Mouse (Mus musculus) CD4-positive helper T cell, adult 2 months (primary cell): ENCODE measurements around the gene Drg2.

Experiments used
- DNase-seq: peaks from one replicate; pipeline ENCODE4 v3.0.0-alpha.2; 2012; ENCODE audit warnings: low read depth, missing footprints, low spot score

Gene Drg2

DNA sequence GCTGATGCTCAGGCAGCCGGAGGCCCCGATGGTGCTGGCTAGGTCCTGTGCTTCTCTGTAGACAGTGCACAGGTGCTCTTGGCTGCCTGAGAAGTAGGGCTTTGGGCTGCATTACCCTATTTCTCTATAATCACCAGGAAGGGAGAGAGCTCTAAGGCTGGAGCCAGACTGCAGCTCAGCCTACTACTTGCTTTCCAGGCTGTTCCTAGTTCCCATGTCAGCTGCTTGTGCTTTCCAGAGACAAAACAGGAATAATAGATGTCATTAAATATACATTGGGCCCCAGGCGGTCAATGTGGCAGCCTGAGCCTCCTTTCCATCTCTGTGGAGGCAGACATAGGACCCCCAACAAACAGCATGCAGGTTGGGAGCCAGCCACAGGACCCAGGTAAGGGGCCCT, 14.6 kb downstream of the Drg2 start, which contains the start of gene Myo15:
TSS of gene Myo15 (plus strand) at position 301 of the 400 bp plus-strand sequence.
- no peak for DNase-seq

DNA sequence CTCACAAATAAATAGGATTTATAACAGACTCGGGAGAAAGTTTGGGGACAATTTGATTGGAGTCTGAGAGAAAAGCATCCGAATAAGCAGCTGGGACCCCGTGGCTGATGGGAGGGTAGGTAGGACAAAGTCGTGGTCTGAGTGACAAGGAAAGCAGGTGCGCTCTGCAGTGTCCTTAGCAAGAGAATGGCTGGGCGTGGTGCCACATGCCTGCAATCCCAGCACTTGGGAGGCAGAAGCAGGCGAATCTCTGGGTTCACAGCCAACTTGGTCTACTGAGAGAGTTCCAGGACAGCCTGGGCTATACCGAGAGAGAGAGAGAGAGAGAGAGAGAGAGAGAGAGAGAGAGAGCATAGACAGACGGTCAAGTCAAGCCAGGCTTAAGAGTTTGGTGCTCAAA, 16.4 kb downstream of the Drg2 start:
- DNase-seq: no peak

DNA sequence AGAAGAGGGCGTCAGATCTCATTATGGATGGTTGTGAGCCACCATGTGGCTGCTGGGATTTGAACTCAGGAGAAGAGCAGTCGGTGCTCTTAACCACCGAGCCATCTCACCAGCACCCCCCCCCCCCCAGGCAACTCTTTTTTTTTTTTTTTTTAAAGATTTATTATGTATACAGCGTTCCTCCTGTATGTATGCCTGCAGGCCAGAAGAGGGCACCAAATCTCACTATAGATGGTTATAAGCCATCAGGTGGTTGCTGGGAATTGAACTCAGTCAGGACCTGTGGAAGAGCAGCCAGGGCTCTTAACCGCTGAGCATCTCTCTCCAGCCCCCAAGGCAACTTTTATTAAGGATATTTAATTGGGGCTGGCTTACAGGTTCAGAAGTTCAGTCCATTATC, 20.1 kb downstream of the Drg2 start:
- no peak for DNase-seq

DNA sequence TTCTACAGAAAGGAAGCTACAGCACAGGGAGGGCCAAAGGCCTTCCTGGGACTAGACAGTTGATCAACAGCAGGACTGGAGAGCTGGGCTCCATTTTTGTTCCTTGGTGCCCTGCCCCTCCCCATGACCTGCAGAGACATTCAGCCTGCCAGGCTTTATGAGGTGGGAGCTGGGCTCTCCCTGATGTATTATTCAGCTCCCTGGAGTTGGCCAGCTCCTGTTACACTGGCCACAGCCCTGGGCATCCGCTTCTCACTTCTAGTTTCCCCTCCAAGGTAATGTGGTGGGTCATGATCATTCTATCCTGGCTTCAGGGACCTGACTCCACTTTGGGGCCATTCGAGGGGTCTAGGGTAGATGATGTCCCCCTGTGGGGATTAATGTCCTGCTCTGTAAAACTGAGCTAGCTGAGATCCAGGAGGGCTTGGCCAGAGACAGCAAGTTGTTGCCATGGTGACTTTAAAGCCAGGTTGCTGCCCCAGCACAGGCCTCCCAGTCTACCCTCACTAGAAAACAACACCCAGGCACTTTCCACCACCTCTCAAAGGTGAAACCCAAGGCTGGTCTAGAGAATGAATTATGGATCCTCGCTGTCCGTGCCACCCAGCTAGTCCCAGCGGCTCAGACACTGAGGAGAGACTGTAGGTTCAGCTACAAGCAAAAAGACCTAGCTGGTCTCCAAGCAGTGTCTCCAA, 21.4 kb downstream of the Drg2 start:
- no peak for DNase-seq

DNA sequence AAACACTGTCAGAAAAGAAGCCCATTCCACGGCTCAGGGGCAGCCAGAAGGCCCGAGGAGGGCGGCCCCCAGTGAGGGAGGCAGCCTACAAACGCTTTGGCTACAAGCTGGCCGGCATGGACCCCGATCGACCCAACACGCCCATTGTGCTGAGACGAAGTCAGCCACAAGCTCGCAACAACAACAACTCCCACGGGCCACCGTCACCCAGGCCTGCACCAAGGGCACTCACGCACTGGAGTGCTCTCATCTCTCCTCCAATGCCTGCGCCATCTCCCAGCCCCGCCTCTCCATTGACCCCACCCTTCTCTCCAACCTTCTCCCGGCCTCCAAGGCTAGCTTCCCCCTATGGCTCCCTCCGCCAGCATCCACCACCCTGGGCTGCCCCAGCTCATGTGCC, 23.7 kb downstream of the Drg2 start:
- no peak for DNase-seq

DNA sequence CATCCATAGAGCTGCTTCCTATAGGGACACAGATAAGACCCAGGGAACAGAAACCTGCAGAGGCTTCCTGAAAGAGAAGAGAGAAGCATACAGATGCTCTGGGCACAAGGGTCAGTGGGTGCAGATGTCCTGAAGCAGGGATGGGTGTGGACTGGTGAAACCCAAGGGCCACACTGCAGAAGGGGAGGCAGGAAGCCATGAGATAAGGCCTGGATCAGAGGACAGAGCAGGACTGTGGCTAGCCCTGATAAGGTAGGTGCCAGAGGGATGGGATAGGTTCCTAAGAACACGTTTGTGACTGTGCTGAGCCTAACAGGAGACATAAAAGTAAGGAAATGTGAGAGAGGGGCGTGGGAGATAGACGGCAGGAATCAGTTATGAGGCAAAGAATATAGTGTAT, 31.9 kb downstream of the Drg2 start:
- DNase-seq: no peak

DNA sequence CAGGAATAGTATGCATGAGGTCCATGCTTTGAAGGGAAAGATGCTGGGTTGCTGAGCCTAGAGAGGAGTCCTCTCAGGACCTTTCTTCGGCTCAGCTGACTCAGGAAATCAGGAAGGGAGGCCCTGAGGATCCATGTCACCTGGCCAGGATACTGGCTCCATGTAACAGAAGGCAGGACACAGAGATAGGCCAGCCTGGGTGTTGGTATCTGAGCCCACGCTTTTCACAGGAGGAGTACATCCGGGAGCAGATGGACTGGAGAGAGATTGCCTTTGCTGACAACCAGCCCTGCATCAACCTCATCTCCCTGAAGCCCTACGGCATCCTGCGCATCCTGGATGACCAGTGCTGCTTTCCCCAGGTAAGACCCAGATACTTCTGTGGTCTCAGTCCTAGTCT, 38.3 kb downstream of the Drg2 start:
- DNase-seq: no peak

DNA sequence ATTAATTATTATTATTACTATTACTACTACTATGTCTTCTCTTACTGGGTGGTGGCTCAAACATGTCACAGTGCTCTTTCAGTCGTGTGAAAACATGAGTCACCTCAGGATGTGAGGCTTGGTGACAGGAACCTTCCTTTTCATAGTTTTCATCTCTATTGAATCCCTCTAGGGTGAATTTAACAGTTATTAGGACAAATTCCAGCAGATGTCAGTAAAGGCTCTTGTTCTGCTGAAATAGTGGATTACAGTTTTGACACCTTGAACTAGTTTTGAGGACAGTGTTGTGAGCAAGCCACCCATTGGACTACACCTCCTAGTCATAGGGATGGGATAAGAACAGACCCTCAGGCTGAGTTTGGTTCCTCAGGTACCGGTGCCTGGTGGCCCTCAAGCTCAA, 41.3 kb downstream of the Drg2 start:
- DNase-seq: no peak

DNA sequence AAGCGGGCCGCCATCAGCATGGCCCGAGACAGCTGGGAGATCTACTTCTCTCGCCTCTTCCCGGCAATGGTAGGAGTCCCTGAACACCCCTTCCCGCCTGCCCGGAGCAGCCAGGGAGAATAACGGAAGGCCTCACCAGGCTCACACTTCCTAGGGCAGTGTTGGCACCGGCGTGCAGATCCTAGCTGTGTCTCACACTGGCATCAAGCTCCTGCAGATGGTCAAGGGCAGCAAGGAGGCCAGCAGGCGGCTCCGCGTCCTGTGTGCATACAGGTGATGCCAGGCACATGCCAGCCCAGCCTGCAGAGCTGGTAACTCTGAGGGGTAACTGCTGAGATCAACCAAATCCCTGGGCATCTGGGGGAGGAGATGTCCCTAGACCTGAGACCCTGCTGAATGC, 52.9 kb downstream of the Drg2 start:
- DNase-seq: no peak

DNA sequence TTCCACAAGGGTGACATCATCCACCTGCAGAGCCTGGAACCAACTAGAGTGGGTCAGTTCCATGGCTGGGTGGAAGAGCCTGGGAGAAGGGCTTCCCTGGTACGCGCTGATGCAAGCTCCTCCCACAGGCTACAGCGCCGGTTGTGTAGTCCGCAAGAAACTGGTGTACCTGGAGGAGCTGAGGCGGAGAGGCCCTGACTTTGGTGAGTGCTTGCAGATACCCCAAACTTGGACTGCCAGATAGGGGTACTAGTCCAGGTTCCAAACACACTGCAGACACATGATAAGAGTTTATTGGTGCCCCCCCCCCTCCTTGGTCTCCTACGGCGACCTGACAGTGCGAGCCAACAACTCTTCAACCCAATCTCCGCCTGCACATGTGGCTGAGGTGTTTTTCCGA, 54.6 kb downstream of the Drg2 start:
- DNase-seq: no peak

DNA sequence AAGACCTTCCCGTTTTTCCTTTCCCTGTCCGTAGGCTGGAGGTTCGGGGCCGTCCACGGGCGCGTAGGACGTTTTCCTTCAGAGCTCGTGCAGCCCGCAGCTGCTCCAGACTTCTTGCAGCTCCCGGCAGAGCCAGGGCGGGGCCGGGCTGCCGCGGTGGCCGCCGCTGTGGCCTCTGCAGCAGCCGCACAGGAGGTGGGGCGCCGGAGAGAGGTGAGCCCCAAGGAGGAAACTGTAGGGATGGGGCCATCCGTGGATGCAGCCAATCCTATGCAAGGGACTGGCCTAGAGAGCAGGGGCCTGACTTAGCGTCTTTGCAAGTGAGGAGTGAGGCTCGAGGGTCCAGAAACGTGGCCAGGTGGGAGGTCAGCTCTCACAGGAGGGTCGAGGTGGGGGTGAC, 55.1 kb downstream of the Drg2 start:
- no peak for DNase-seq

DNA sequence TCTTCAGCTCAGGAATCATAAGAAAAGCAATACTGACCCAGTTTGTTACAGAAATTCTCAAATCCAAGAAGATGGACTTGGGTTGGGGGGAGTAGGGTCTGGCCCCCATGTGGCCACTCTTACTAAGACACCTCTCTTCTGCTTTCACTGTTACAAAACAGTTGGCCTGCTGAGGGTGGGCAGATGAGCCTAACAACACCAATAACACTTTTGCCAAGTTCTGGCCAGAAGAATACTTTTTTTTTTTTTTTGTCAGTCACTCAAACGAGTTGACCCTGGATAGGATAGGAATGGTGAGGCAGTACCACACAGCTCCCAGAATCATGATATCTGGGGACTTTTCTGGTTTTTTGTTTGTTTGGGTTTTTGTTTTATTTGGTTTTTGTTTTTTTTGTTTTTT, 57.5 kb downstream of the Drg2 start:
- DNase-seq: no peak

DNA sequence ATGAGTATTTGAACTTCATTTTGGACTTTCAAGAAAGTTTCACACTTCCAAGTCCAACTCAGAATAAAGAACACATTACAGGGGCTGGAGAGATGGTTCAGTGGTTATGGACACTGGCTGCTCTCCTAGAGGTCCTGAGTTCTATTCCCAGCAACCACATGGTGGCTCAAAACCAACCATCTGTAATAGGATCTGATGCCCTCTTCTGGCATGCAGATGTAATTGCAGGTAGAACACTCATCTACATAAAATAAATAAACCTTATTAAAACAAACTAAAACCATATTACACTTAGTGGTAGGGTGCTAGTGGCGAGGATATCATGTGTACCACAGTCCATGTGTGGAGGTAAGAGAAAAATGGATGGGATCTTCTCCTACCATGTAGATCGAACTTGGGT, 58.1 kb downstream of the Drg2 start:
- no peak for DNase-seq

DNA sequence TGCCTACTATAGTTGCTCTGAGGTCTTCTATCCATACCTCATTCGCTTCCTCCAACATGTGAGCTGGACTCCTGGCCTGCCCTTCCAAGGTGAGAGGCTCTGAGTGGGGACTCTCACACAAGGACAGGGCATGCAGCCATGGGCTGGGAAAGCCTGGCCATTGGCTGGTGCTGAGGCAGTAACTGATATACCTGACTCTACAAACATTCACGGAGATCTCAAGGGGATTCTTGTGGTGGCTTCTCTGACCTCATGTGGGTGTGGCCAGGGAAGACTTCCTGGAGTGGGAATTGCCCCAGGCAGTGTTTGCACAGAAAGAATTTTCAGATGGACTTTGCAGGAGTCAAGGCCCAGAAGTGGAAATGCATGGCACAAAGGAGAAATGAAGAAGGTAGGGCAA, 60.5 kb downstream of the Drg2 start:
- DNase-seq: no peak

DNA sequence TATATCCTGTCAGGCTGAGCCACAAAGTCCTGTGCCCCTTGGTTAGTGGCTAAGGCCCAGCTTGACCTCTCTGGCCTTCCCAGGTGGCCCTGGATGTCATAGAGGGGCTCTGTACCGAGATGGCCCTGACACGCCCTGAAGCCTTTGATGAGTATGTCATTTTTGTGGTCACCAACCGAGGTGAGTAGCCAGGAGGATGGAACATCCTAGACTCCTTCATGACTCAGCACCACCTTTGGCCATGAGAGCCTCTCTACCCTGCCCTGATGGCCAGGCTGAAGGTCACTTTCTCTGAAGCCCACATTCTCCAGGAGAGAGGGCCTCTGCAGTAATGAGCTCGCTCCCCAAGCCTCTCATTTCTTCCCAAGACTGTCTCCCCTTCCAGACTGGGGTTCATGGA, 63.9 kb downstream of the Drg2 start:
- no peak for DNase-seq
